Mouse (Mus musculus): Measurements from ENCODE around the gene Pkmyt1. TPM values are rescaled to one million over a fixed set of nuclear protein-coding genes. Genes with fewer than 3 reads are reported as not detected.

Gene Pkmyt1
- polyA plus RNA-seq, 1 experiment from 2014 or later: 44.6 TPM

- Histone ChIP-seq H3K27me3 (replicated peaks; ENCODE audit: control insufficient read depth, insufficient read depth, low read length) (peaks cover 55% of the 10 kb centered on the region), H3K9ac (ENCODE audit: low read depth, low read length) (peak overlapping the region; percentile 48; the same call in 1 of the 2 replicates), H3K9me3 (ENCODE audit: control insufficient read depth, low read length) (no peaks in the 10 kb centered on the region), H3K36me3 (ENCODE audit: control insufficient read depth, insufficient read depth, low read length) (no peaks in the 10 kb centered on the region), H3K27ac (ENCODE audit: low read length) (no peak overlapping the region), H3K4me3 (ENCODE audit: low read length) (no peak overlapping the region), H3K4me1 (ENCODE audit: control insufficient read depth, insufficient read depth, low read length) (peaks cover 38% of the 10 kb centered on the region), H3K4me2 (ENCODE audit: low read depth, low read length) (peak overlapping the region; percentile 46; the same call in 1 of the 2 replicates)
- ATAC-seq: no peak
- 60% methylated on average over 12 of the region's 12 CpGs for WGBS
Measured at GRCm38 (mm10) chr17:23742941-23743340, 16.8 kb downstream of the Pkmyt1 start.

- WGBS: 30% methylated on average over 8 of the region's 8 CpGs
- Histone ChIP-seq H3K27ac (ENCODE audit: low read length) (no peak overlapping the region), H3K4me3 (ENCODE audit: low read length) (no peak overlapping the region), H3K9me3 (ENCODE audit: control insufficient read depth, low read length) (no peaks in the 10 kb centered on the region), H3K27me3 (replicated peaks; ENCODE audit: control insufficient read depth, insufficient read depth, low read length) (peaks cover 55% of the 10 kb centered on the region), H3K4me2 (ENCODE audit: low read depth, low read length) (no peak overlapping the region), H3K9ac (ENCODE audit: low read depth, low read length) (no peak overlapping the region), H3K4me1 (ENCODE audit: control insufficient read depth, insufficient read depth, low read length) (peaks cover 37% of the 10 kb centered on the region), H3K36me3 (ENCODE audit: control insufficient read depth, insufficient read depth, low read length) (no peaks in the 10 kb centered on the region)
- ATAC-seq: no peak
Measured at GRCm38 (mm10) chr17:23744076-23744475, 17.9 kb downstream of the Pkmyt1 start.

- H3K36me3 ChIP-seq (ENCODE audit: control insufficient read depth, insufficient read depth, low read length): no peaks in the 10 kb centered on the region
- H3K27me3 ChIP-seq (replicated peaks; ENCODE audit: control insufficient read depth, insufficient read depth, low read length): peaks cover 55% of the 10 kb centered on the region
- ATAC-seq: no peak
- H3K27ac ChIP-seq (ENCODE audit: low read length): no peak overlapping the region
- 6% methylated on average over 14 of the region's 14 CpGs for whole genome bisulfite sequencing
- H3K4me1 ChIP-seq (ENCODE audit: control insufficient read depth, insufficient read depth, low read length): peaks cover 32% of the 10 kb centered on the region
- H3K4me3 ChIP-seq (ENCODE audit: low read length): no peak overlapping the region
- H3K9ac ChIP-seq (ENCODE audit: low read depth, low read length): no peak overlapping the region
- no peaks in the 10 kb centered on the region for H3K9me3 ChIP-seq (ENCODE audit: control insufficient read depth, low read length)
- H3K4me2 ChIP-seq (ENCODE audit: low read depth, low read length): peak overlapping the region; percentile 65
Measured at GRCm38 (mm10) chr17:23744651-23745050, 18.5 kb downstream of the Pkmyt1 start.

DNA sequence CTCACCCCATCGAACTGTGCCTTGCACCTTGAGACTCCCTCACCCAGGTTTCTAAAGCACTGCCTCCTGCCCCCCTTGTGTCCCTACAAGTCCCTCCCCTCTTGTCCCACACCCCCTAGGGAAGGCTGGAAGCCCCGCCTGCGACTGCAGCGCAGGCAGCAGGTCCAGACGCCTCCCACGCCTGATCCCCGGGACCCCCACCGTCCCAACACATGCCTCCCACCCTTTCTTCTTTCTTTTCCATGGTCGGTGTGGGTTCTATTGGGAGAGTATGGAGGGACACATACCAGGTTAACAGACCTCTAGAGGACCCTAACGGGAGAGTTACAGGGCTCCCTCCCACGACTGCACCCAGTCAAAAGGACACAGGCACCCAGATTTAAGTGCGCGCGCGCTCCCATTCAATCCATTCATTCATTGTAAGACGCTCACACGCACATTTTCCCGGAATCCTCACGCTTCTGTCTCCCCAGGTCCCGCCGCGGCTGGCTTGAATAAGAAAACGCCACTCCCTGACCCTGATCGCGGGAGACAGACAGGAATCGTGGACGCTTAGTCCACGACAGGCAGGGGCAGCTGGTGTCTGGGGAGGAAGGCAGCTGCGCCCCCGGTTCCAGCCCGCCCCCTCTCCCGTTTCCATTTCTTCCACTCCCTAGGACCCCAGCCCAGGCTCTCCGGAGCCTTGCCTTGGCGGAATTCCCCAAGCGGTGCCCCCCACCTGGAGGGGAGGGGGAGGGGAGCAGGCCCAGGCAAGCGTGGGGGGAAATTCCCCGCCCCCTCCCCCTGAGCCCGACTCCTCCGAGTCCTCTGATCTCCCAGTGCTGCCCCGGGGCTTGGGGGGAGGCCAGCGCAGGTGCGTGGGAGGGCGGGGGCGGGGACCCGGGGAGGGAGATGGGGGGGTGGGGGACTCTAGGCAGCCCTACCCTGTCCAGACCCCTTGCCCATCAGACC, 19.4 kb downstream of the Pkmyt1 start, which contains the start of gene Kremen2:
Gene Kremen2, minus strand, starts transcription at position 533 of the 951 bp plus-strand sequence.
- peak within 1 kb of the TSS; percentile 65 for H3K4me2 ChIP-seq (ENCODE audit: low read depth, low read length)
- H3K9ac ChIP-seq (ENCODE audit: low read depth, low read length): peak within 1 kb of the TSS; percentile 56
- under 1% methylated on average over 37 of the region's 45 CpGs for WGBS
- no peaks in the 10 kb centered on the region for H3K9me3 ChIP-seq (ENCODE audit: control insufficient read depth, low read length)
- no peaks in the 10 kb centered on the region for H3K36me3 ChIP-seq (ENCODE audit: control insufficient read depth, insufficient read depth, low read length)
- peak within 1 kb of the TSS; percentile 42 for H3K4me3 ChIP-seq (ENCODE audit: low read length)
- H3K4me1 ChIP-seq (ENCODE audit: control insufficient read depth, insufficient read depth, low read length): peaks cover 28% of the 10 kb centered on the region
- H3K27me3 ChIP-seq (replicated peaks; ENCODE audit: control insufficient read depth, insufficient read depth, low read length): peaks cover 55% of the 10 kb centered on the region
- no peak for ATAC-seq
- no peak within 1 kb of the TSS for H3K27ac ChIP-seq (ENCODE audit: low read length)

GRCm38 (mm10) chr17:23746311-23746710, 20.2 kb downstream of the Pkmyt1 start:
- Histone ChIP-seq H3K27me3 (replicated peaks; ENCODE audit: control insufficient read depth, insufficient read depth, low read length) (peaks cover 50% of the 10 kb centered on the region), H3K4me3 (ENCODE audit: low read length) (no peak overlapping the region), H3K9ac (ENCODE audit: low read depth, low read length) (no peak overlapping the region), H3K36me3 (ENCODE audit: control insufficient read depth, insufficient read depth, low read length) (no peaks in the 10 kb centered on the region), H3K9me3 (ENCODE audit: control insufficient read depth, low read length) (no peaks in the 10 kb centered on the region), H3K4me1 (ENCODE audit: control insufficient read depth, insufficient read depth, low read length) (peaks cover 25% of the 10 kb centered on the region), H3K27ac (ENCODE audit: low read length) (no peak overlapping the region), H3K4me2 (ENCODE audit: low read depth, low read length) (peak overlapping the region; percentile 65; the same call in 1 of the 2 replicates)
- 13% methylated on average over 12 of the region's 12 CpGs for WGBS
- no peak for ATAC-seq

DNA sequence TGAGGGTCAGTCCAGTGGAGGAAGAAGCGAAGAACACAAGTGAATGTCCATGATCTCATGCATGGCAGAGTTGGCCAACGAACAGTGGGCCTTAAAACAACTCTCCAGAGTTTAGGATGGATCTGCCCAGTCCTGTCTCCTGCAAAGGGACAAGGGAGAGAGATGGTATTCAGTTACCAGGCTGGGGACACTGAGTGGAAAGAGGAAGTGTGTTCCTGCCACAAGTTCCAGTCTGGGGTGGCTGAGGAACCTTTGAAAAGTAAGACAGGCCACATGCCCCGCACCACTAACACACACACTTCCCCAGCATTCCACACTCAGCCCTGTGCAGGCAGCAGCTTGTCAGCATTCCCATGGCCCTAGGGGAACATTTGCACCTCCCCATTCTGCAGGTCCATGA, 20.6 kb downstream of the Pkmyt1 start:
- Histone ChIP-seq H3K4me2 (ENCODE audit: low read depth, low read length) (no peak overlapping the region), H3K4me3 (ENCODE audit: low read length) (no peak overlapping the region), H3K9ac (ENCODE audit: low read depth, low read length) (no peak overlapping the region), H3K36me3 (ENCODE audit: control insufficient read depth, insufficient read depth, low read length) (no peaks in the 10 kb centered on the region), H3K4me1 (ENCODE audit: control insufficient read depth, insufficient read depth, low read length) (peaks cover 25% of the 10 kb centered on the region), H3K9me3 (ENCODE audit: control insufficient read depth, low read length) (no peaks in the 10 kb centered on the region), H3K27ac (ENCODE audit: low read length) (no peak overlapping the region), H3K27me3 (replicated peaks; ENCODE audit: control insufficient read depth, insufficient read depth, low read length) (peaks cover 45% of the 10 kb centered on the region)
- WGBS: 87% methylated on average over 3 of the region's 3 CpGs
- ATAC-seq: no peak

DNA sequence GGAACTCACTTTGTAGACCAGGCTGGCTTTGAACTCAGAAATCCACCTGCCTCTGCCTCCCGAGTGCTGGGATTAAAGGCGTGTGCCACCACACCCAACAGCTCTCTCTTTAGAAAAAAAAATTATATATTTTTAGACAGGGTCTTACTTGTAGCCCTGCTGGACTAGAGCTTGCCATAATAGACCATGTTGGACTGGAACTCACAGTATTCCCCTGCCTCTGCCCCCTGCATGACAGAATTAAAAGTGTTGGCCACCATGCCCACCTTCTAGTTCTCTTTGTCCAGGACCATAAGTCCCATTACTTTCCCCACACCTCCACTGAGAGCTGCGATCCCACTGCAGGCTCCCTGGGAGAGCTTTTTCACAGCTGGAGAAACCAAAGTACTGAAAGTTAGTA, 21.3 kb downstream of the Pkmyt1 start:
- 86% methylated on average over 3 of the region's 3 CpGs for WGBS
- Histone ChIP-seq H3K9ac (ENCODE audit: low read depth, low read length) (no peak overlapping the region), H3K27me3 (replicated peaks; ENCODE audit: control insufficient read depth, insufficient read depth, low read length) (peaks cover 38% of the 10 kb centered on the region), H3K4me3 (ENCODE audit: low read length) (no peak overlapping the region), H3K4me2 (ENCODE audit: low read depth, low read length) (no peak overlapping the region), H3K27ac (ENCODE audit: low read length) (no peak overlapping the region), H3K4me1 (ENCODE audit: control insufficient read depth, insufficient read depth, low read length) (peaks cover 22% of the 10 kb centered on the region), H3K36me3 (ENCODE audit: control insufficient read depth, insufficient read depth, low read length) (no peaks in the 10 kb centered on the region), H3K9me3 (ENCODE audit: control insufficient read depth, low read length) (no peaks in the 10 kb centered on the region)
- ATAC-seq: no peak

DNA sequence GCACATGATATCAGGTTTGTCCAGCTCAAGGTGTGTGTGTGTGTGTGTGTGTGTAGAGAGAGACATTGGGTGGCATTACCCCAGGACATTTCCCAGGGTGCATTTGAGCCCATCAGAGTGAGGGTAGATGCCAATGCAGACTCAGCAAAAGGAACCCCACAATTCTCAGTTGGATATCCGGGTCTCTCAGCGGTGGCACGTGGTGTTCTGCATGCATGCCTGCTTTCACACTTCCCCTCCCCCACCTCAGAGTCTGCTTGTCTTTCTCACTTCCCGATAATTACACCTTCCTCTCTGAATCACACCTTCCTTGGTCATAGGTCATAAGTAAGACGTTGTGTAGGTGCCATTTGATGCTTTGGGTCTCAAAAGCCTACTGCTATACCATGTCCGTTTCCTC, 21.9 kb downstream of the Pkmyt1 start:
- peaks cover 33% of the 10 kb centered on the region for H3K27me3 ChIP-seq (replicated peaks; ENCODE audit: control insufficient read depth, insufficient read depth, low read length)
- no peaks in the 10 kb centered on the region for H3K9me3 ChIP-seq (ENCODE audit: control insufficient read depth, low read length)
- WGBS: 28% methylated on average over 6 of the region's 6 CpGs
- no peak overlapping the region for H3K27ac ChIP-seq (ENCODE audit: low read length)
- no peak overlapping the region for H3K4me3 ChIP-seq (ENCODE audit: low read length)
- no peaks in the 10 kb centered on the region for H3K36me3 ChIP-seq (ENCODE audit: control insufficient read depth, insufficient read depth, low read length)
- no peak overlapping the region for H3K4me2 ChIP-seq (ENCODE audit: low read depth, low read length)
- H3K4me1 ChIP-seq (ENCODE audit: control insufficient read depth, insufficient read depth, low read length): peaks cover 19% of the 10 kb centered on the region
- ATAC-seq: no peak
- no peak overlapping the region for H3K9ac ChIP-seq (ENCODE audit: low read depth, low read length)

DNA sequence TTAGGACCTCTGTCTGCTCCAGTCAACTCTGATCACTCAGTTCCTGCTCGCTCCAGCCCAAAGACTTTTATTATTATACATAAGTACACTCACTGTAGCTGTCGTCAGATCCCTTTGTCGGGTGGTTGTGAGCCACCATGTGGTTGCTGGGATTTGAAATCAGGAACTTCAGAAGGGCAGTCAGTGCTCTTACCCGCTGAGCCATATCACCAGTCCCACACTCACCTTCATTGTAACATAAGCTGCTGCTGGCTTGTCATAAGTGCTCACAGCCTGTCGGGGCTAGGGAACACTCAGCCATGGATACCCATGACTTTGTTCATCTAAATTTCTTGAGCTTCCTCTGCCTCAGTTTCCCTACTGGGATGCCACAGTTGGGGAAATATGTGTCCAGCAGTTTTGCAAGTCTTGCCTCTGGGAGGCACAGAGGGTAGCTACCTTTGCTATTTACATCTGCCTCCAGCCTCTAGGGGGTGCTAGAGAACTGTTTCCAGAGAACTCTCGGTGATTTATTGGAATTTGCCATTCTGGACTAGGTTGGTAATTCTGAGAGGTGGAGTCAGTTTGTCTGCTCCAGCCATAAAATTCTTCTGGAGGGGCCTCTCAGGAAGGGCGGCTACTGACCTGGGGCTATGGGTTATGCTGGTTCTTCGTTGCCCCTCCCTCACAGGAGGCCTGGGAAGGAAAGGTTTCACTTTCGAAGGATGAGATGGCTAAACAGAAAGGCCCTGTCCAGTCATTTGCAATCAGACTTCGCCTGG, 22.7 kb downstream of the Pkmyt1 start:
- peak overlapping the region; percentile 31; the same call in 1 of the 2 replicates for H3K9ac ChIP-seq (ENCODE audit: low read depth, low read length)
- peak; percentile 74 for ATAC-seq
- no peak overlapping the region for H3K27ac ChIP-seq (ENCODE audit: low read length)
- peaks cover 19% of the 10 kb centered on the region for H3K4me1 ChIP-seq (ENCODE audit: control insufficient read depth, insufficient read depth, low read length)
- 30% methylated on average over 10 of the region's 10 CpGs for WGBS
- no peaks in the 10 kb centered on the region for H3K36me3 ChIP-seq (ENCODE audit: control insufficient read depth, insufficient read depth, low read length)
- peaks cover 25% of the 10 kb centered on the region for H3K27me3 ChIP-seq (replicated peaks; ENCODE audit: control insufficient read depth, insufficient read depth, low read length)
- no peaks in the 10 kb centered on the region for H3K9me3 ChIP-seq (ENCODE audit: control insufficient read depth, low read length)
- H3K4me3 ChIP-seq (ENCODE audit: low read length): peak overlapping the region; percentile 23
- H3K4me2 ChIP-seq (ENCODE audit: low read depth, low read length): peak overlapping the region; percentile 40

Data from intestine, embryonic 16.5 days (tissue).